Mouse (Mus musculus): ENCODE data around the gene Mbd5. TPM values are rescaled to one million over a fixed set of nuclear protein-coding genes. Genes with fewer than 3 reads are reported as not detected.

Mbd5 gene
- polyA plus RNA-seq, 1 experiment from 2014 or later, result 40.2 TPM

Other genes starting within 250 kb of the Mbd5 start
- gene Acvr2a, start 135.4 kb upstream of the Mbd5 start, polyA plus RNA-seq (2015; fragmentation: Nextera tagmentation; extraction: Ambion mirVana), result 41.2 TPM in 2 replicates
- gene Orc4, start 769 bp downstream of the Mbd5 start, polyA plus RNA-seq (2015; fragmentation: Nextera tagmentation; extraction: Ambion mirVana), result 112 and 115 TPM in 2 replicates